Mouse (Mus musculus): Measurements from ENCODE around the gene 9030025P20Rik. TPM values are rescaled to one million over a fixed set of nuclear protein-coding genes. Genes with fewer than 3 reads are reported as not detected.
A peak's percentile ranks its signal among the peaks of the same experiment; 100 is the strongest.
"Not testable (repeated sequence)": the region's sequence is repeated elsewhere in the genome, so short reads cannot be mapped to it uniquely, and the experiment has no call there.

9030025P20Rik gene
- polyA plus RNA-seq, 1 experiment = 34.4 TPM

DNA sequence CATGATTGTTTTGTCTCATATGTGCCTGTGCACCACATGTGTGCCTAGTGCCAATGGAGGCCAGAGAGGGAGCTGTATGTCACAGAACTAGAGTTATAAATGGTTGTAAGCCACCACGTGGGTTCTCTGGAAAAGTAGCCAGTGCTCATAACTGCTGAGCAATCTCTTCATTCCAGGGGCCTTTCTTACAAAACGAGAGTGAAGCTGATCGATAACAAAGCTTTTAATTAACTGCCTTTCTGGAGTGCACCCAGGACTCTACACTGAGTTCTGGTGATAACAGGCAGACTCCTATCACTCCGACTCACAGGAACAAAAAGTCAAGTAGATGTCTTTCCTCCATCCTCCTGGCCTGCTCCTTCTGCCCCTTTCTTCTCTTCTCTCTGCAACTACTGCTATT, 21.8 kb downstream of the 9030025P20Rik start:
- H3K4me3 ChIP-seq (ENCODE audit: insufficient read depth, low read length) = not testable (repeated sequence)

DNA sequence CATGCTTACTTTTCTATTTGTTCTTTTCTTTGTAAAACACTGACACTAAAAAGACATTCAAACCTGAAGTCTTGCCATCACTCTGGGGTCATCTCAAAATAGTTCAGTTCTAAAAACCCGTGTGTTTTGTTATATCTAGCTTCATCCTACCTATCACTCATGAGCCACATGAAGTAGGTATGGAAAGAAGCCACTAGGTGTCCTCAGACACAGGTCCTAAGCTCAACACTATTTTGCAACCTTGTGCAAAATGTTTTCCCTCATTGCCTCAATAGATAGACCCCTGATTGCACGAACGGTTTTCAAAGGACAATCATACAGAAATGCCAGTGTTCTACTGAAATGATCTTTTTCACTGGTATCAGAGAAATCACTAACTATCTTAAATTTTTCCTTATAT, 30.8 kb downstream of the 9030025P20Rik start:
- H3K27ac ChIP-seq (ENCODE audit: insufficient read depth, low read depth, low read length); H3K4me3 ChIP-seq (ENCODE audit: insufficient read depth, low read length); H3K4me1 ChIP-seq (ENCODE audit: control insufficient read depth, insufficient read depth, low read length): not testable (repeated sequence)

More for the DNA sequence above, 21.8 kb downstream of the 9030025P20Rik start:
- H3K27ac ChIP-seq (ENCODE audit: insufficient read depth, low read depth, low read length); H3K4me1 ChIP-seq (ENCODE audit: control insufficient read depth, insufficient read depth, low read length): not testable (repeated sequence)

DNA sequence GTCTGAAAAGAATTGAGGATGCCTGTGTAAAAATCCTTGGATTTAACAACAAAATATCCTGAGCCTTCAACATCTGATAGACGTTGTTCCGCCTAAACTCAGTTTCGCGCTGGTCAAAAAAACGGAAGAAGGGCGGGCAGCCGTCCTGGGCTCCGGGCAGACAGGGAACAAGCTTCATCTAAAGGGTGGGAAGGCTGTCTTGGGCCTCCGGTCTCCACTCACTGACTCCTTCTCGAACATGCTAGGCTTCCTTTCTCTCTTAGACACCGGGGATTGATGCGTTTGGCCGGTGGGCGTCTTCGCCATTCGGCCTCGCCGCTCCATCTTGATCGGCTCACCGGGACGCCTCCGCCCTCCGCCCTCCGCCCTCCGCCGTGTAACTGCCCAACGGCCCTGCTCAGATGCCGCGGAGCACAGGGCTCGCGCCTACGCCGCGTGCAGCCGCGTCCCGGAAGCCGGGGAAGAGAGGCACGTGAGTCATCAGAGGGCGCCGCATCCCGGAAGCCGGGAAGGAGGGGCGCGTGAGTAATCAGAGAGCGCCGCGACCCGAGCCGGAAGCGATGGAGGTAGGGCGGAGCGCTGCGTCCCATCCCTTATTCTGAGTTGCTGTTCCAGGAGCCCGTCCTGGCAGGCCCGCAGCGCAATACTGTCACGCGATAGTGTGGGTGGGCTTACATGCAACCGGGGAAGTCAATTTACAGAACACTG, 31.6 kb downstream of the 9030025P20Rik start, which contains the start of gene Gm3435:
TSS of gene Gm3435 (plus strand) at position 471 of the 708 bp plus-strand sequence.
- H3K4me3 ChIP-seq (ENCODE audit: insufficient read depth, low read length); H3K27ac ChIP-seq (ENCODE audit: insufficient read depth, low read depth, low read length); H3K4me1 ChIP-seq (ENCODE audit: control insufficient read depth, insufficient read depth, low read length): not testable (repeated sequence)

DNA sequence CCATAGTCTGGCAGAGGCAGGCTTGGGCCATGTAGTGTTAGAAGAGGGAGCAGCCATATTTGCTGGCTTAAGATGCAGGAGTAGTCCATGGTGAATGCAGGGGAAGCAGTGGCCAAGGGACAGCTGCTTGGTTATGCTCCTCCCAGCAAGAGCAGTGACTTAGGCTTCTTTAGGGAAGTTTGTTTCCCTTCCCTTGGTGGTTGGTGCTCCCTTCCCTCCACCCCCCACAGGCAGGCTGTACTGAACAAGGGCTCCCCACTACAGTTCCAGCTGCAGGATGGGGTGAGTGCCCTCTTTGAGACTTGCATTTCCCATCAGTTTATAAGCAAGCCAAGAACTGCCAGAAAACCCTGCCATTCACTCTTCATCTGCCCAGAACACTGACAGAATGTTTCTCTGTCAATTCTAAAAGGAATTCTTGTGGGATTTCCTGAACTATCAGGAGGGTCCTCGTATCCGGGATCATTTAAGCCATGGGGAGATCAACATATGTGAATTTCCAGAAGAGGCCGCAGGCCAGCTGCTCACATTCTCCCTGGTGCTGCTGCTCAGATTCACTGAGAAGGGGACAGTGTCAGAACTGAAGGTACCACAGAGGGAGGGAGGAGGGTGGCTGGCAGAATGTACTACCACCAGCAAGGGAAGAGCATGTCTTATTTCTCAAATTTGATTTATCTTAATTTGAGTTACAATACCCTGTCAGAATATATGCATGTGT, 43.4 kb downstream of the 9030025P20Rik start:
- peak overlapping the region; percentile 49 for H3K4me3 ChIP-seq (ENCODE audit: insufficient read depth, low read length)
- H3K27ac ChIP-seq (ENCODE audit: insufficient read depth, low read depth, low read length) = peak overlapping the region; percentile 85
- H3K4me1 ChIP-seq (ENCODE audit: control insufficient read depth, insufficient read depth, low read length) = not testable (repeated sequence)

DNA sequence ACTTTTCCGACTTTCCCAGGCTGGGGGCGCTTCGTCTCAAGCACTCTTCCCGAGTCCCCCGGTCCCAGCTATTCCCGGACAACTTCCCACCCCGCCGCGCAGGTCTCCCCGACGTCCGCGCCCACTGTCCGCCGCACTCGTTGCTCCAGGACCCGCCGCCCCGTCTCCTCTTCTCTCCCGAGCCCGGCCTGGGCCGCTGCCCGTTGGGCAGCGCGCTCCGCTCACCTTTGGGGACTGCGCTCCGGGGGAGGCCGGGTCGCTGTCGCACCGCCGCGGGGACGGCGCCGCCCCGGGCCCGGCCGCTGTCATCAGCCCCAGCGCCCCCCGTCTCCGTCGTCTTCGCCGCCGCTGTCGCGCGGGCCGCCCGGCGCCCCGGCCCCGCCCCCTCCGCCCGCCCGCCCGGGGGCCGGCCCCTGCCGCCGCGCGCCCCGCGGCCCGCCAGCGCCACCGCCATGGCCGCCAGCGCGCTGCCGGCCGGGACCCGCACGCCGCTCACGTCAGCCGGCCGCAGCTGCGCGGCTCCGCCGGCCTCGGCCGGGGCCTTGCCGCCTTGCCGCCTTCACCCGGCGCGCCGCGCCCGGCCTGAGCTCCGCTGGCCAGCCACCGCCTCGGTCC, 45.7 kb downstream of the 9030025P20Rik start:
- H3K4me1 ChIP-seq (ENCODE audit: control insufficient read depth, insufficient read depth, low read length); H3K27ac ChIP-seq (ENCODE audit: insufficient read depth, low read depth, low read length): not testable (repeated sequence)

DNA sequence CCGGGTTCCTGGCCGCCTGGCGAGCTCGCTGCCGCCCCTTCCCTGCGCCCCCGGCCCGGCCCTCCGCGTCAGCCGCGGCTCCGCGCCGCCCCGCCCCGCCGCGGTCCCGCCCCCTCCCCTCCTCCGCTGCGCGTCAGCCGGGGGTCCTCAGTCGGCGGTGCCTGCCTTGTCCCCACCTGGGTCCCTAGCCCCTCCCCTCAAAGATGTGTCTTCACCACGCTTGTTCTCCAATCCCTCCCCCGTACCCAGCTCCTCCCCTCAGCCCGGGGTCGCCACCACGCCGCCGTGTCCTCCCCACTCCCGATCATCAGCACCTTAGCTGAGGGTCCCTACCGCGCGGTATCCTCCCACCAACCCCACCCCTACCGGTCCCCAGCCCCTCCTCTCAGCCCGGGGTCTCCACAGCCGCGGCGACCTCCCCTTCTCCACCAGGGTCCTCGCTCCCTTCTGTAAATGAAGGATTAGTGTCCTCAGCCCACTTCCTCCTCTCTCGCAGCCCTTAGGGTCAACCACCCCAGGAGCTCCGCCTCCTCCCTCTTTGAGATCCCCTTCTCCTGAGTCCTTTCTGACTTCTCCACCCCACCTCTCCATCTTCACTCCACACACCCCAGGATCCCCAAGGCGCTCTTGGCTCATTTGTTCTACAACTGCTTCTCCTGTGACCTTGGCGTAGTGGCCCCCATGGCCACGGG, 46.4 kb downstream of the 9030025P20Rik start:
- H3K4me1 ChIP-seq (ENCODE audit: control insufficient read depth, insufficient read depth, low read length); H3K27ac ChIP-seq (ENCODE audit: insufficient read depth, low read depth, low read length); H3K4me3 ChIP-seq (ENCODE audit: insufficient read depth, low read length): not testable (repeated sequence)

More for the DNA sequence above, 45.7 kb downstream of the 9030025P20Rik start:
- H3K4me3 ChIP-seq (ENCODE audit: insufficient read depth, low read length) = not testable (repeated sequence)

DNA sequence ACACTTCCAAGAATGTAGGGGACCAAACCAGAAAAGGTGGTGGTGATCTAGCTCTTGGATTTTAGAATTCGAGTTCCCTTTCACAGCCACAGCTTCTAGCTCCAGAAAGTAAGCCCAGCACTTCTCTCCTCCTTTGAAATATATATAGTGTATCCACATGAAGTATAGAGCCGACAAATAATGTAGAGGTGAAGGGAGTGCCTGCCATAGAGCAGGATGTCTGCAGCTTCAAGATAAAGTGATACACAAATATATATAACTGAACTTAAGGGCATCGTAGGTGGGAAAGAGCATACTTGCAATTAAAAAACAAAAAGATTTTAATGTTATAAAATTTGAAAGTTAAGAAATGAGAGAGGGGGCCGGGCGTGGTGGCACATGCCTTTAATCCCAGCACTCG, 47.2 kb downstream of the 9030025P20Rik start:
- not testable (repeated sequence) for H3K4me1 ChIP-seq (ENCODE audit: control insufficient read depth, insufficient read depth, low read length); H3K4me3 ChIP-seq (ENCODE audit: insufficient read depth, low read length); H3K27ac ChIP-seq (ENCODE audit: insufficient read depth, low read depth, low read length)

DNA sequence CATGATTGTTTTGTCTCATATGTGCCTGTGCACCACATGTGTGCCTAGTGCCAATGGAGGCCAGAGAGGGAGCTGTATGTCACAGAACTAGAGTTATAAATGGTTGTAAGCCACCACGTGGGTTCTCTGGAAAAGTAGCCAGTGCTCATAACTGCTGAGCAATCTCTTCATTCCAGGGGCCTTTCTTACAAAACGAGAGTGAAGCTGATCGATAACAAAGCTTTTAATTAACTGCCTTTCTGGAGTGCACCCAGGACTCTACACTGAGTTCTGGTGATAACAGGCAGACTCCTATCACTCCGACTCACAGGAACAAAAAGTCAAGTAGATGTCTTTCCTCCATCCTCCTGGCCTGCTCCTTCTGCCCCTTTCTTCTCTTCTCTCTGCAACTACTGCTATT, 53.1 kb downstream of the 9030025P20Rik start:
- not testable (repeated sequence) for H3K4me1 ChIP-seq (ENCODE audit: control insufficient read depth, insufficient read depth, low read length); H3K4me3 ChIP-seq (ENCODE audit: insufficient read depth, low read length); H3K27ac ChIP-seq (ENCODE audit: insufficient read depth, low read depth, low read length)

DNA sequence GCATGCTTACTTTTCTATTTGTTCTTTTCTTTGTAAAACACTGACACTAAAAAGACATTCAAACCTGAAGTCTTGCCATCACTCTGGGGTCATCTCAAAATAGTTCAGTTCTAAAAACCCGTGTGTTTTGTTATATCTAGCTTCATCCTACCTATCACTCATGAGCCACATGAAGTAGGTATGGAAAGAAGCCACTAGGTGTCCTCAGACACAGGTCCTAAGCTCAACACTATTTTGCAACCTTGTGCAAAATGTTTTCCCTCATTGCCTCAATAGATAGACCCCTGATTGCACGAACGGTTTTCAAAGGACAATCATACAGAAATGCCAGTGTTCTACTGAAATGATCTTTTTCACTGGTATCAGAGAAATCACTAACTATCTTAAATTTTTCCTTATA, 62.2 kb downstream of the 9030025P20Rik start:
- H3K27ac ChIP-seq (ENCODE audit: insufficient read depth, low read depth, low read length); H3K4me3 ChIP-seq (ENCODE audit: insufficient read depth, low read length); H3K4me1 ChIP-seq (ENCODE audit: control insufficient read depth, insufficient read depth, low read length): not testable (repeated sequence)

Other genes starting within 250 kb of the 9030025P20Rik start
- gene Wdr27, start 35.3 kb upstream of the 9030025P20Rik start, polyA plus RNA-seq (2012; ENCODE audit: insufficient read depth, insufficient read length, missing spikeins) = 1.9 and 3.8 TPM in 2 replicates
- 39.2 and 42.5 TPM in 2 replicates for gene 1600012H06Rik, start 35.3 kb upstream of the 9030025P20Rik start, polyA plus RNA-seq (2012; ENCODE audit: insufficient read depth, insufficient read length, missing spikeins)
- 63.5 and 66.4 TPM in 2 replicates for gene Phf10, start 17.2 kb upstream of the 9030025P20Rik start, polyA plus RNA-seq (2012; ENCODE audit: insufficient read depth, insufficient read length, missing spikeins)
- not detected in 2 replicates for gene Gm3417, start 322 bp downstream of the 9030025P20Rik start, polyA plus RNA-seq (2012; ENCODE audit: insufficient read depth, insufficient read length, missing spikeins)
- 10.0 and 12.1 TPM in 2 replicates for gene Gm3435, start 31.7 kb downstream of the 9030025P20Rik start, polyA plus RNA-seq (2012; ENCODE audit: insufficient read depth, insufficient read length, missing spikeins)
- gene Ermard, start 62.7 kb downstream of the 9030025P20Rik start, polyA plus RNA-seq (2012; ENCODE audit: insufficient read depth, insufficient read length, missing spikeins) = 151 and 167 TPM in 2 replicates
- gene Tcte3, start 63.0 kb downstream of the 9030025P20Rik start, polyA plus RNA-seq (2012; ENCODE audit: insufficient read depth, insufficient read length, missing spikeins) = not detected in 2 replicates
- 1.2 and 1.8 TPM in 2 replicates for gene Gm3448, start 63.1 kb downstream of the 9030025P20Rik start, polyA plus RNA-seq (2012; ENCODE audit: insufficient read depth, insufficient read length, missing spikeins)